ENCODE assay signal across 17 mouse cellular contexts in genomic region chr6:46201828-46202227, GRCm38 (mm10).
"Had no signal": no experiment of that assay in that cellular context is flagged by ENCODE, and none has a peak within 500 bp of the region (broad histone marks: within the 10 kb centered on the region; RNA-seq: fewer than 3 reads in every experiment).

No protein-coding gene starts in this region.

- DNase-seq: kidney, postnatal 25 days; layer of hippocampus, postnatal 36 days; liver, embryonic 13.5 days; retina, postnatal 1 day; right cerebral cortex, postnatal 25 days; spleen, adult 18-20 months; thymus, postnatal 36 days had no signal

- ATAC-seq: intestine, postnatal 0 days; midbrain, embryonic 13.5 days; midbrain, embryonic 16.5 days had no signal

- H3K27ac ChIP-seq: hindbrain, embryonic 15.5 days; left cerebral cortex, adult 2 months; liver, embryonic 13.5 days; midbrain, embryonic 10.5 days; midbrain, embryonic 13.5 days; neural tube, embryonic 13.5 days; stomach, embryonic 15.5 days had no signal

- H3K4me2 ChIP-seq: hindbrain, embryonic 15.5 days; liver, embryonic 13.5 days; midbrain, embryonic 13.5 days; neural tube, embryonic 13.5 days; stomach, embryonic 15.5 days had no signal

- H3K4me1 ChIP-seq: hindbrain, embryonic 15.5 days; liver, embryonic 13.5 days; megakaryocyte, embryonic 14.5 days; midbrain, embryonic 10.5 days; midbrain, embryonic 13.5 days; neural tube, embryonic 13.5 days; stomach, embryonic 15.5 days had no signal

- H3K9me3 ChIP-seq: hindbrain, embryonic 15.5 days; liver, embryonic 13.5 days; megakaryocyte, embryonic 14.5 days; midbrain, embryonic 10.5 days; midbrain, embryonic 13.5 days; neural tube, embryonic 13.5 days; stomach, embryonic 15.5 days had no signal

- H3K27me3 ChIP-seq: hindbrain, embryonic 15.5 days; liver, embryonic 13.5 days; megakaryocyte, embryonic 14.5 days; midbrain, embryonic 13.5 days; neural tube, embryonic 13.5 days; stomach, embryonic 15.5 days had no signal

- H3K36me3 ChIP-seq: hindbrain, embryonic 15.5 days; liver, embryonic 13.5 days; midbrain, embryonic 10.5 days; midbrain, embryonic 13.5 days; neural tube, embryonic 13.5 days; stomach, embryonic 15.5 days had no signal

- H3K4me3 ChIP-seq: hindbrain, embryonic 15.5 days; left cerebral cortex, adult 2 months; liver, embryonic 13.5 days; megakaryocyte, embryonic 14.5 days; midbrain, embryonic 10.5 days; midbrain, embryonic 13.5 days; myocyte; neural tube, embryonic 13.5 days; stomach, embryonic 15.5 days had no signal

- H3K9ac ChIP-seq: hindbrain, embryonic 15.5 days; liver, embryonic 13.5 days; midbrain, embryonic 13.5 days; neural tube, embryonic 13.5 days; stomach, embryonic 15.5 days had no signal
